Mouse (Mus musculus): Measurements from ENCODE around the gene Vps26a.

Gene Vps26a

GRCm38 (mm10) chr10:62418831-62419356 lies 67.7 kb downstream of the Vps26a start:
- DNase-seq (ENCODE audit: low read depth, low spot score) = no peak

- no peak for DNase-seq (ENCODE audit: low read depth, low spot score)
Measured at GRCm38 (mm10) chr10:62413606-62413982, 73.0 kb downstream of the Vps26a start.

- DNase-seq (ENCODE audit: low read depth, low spot score) = no peak
Measured at GRCm38 (mm10) chr10:62412906-62413605, 73.5 kb downstream of the Vps26a start.

GRCm38 (mm10) chr10:62411431-62412410 lies 74.9 kb downstream of the Vps26a start:
- no peak for DNase-seq (ENCODE audit: low read depth, low spot score)

- peak; percentile 76 for DNase-seq (ENCODE audit: low read depth, low spot score)
Measured at GRCm38 (mm10) chr10:62410943-62411342, 75.7 kb downstream of the Vps26a start.
